Mouse (Mus musculus) olfactory bulb, adult 2 months (tissue): ENCODE measurements around the gene Stk26. TPM values are rescaled to one million over a fixed set of nuclear protein-coding genes. Genes with fewer than 3 reads are reported as not detected.

Experiments
- H3K27ac ChIP-seq: fragments of 200-500 bp; 2 replicates; pipeline ENCODE4 v1.5.1; 2012; ENCODE audit warnings: low read depth, low read length; ENCODE audit not compliant: insufficient read depth
- H3K4me1 ChIP-seq: fragments of 200-500 bp; 2 replicates; pipeline ENCODE4 v1.6.1; 2012; ENCODE audit warnings: low read length; ENCODE audit not compliant: control insufficient read depth, insufficient read depth
- H3K4me3 ChIP-seq: fragments of 200-500 bp; 2 replicates; pipeline ENCODE4 v1.5.1; 2012; ENCODE audit warnings: mild to moderate bottlenecking, low read depth, low read length, moderate library complexity; ENCODE audit not compliant: insufficient read depth
- CTCF ChIP-seq: fragments of 200-500 bp; IDR thresholded peaks from 2 replicates; pipeline ENCODE4 v1.5.1; 2012; ENCODE audit warnings: low read depth, mild to moderate bottlenecking, low read length, moderate library complexity; ENCODE audit not compliant: insufficient read depth
- POLR2A ChIP-seq: fragments of 200-500 bp; IDR thresholded peaks from 2 replicates; pipeline ENCODE4 v1.6.1; 2012; ENCODE audit warnings: mild to moderate bottlenecking, low read depth, low read length, moderate library complexity; ENCODE audit not compliant: insufficient read depth
- WGBS: fragments of 180-500 bp; shearing (Covaris S2); methylation state at CpG from one replicate; pipeline ENCODE4 v1.1.7; 2018; 5-methylcytosine and 5-hydroxymethylcytosine counted together
- polyA plus RNA-seq: library from polyadenylated mRNA; stranded (reverse); fragments of >200 nt; gene quantifications from 2 replicates; pipeline ENCODE4 v1.2.4, GENCODE M21; 2012; ENCODE audit warnings: low replicate concordance; ENCODE audit not compliant: missing spikeins, insufficient read depth, insufficient read length

Stk26 gene
- polyA plus RNA-seq, 1 experiment: not detected

DNA sequence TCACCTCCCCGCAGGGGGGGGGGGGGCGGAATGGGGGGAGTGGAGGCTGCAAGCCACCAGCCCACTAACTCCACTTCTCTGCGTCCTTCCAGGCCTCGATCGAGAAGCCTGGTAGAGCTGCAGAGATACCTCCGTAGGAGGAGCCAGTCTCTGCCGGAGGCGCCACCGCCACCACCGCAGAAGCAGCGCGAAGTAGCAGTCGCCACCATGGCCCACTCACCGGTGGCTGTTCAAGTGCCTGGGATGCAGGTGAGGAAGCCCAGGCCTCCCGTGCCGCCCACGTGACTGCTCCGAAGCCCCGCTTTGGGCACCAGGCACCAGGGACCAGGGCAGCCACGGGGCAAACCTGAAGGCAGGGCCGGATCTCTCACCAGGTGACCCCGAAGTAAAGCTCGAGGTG lies 740 bp downstream of the Stk26 start:
- 18% methylated on average over 21 of the region's 23 CpGs for WGBS
- Histone ChIP-seq H3K27ac (no peak overlapping the region), H3K4me1 (0 out of 2 replicates have a peak, but pooled peaks cover 3% of the 10 kb centered on the region), H3K4me3 (peak overlapping the region; percentile 59)
- TF ChIP-seq POLR2A (no peak), CTCF (no peak)

DNA sequence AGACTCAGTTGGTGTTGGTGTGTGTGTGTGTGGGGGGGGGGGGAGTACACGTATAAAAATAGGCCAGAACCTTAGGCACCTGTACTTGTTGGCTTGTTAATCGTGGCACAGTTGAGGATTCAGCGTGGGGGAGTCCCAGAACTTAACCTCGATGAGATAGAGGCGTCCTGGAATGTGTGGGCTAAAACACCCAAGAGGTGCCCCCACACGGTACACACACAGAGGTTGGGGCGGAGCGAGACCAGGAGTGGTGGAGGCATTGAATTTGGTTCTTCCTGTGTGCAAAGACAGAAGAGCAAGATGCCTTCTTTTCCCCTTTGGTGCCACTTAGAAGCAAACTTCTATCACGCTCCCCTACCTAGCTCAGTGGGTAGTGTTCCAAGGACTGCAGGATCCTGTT lies 1.2 kb downstream of the Stk26 start:
- TF ChIP-seq CTCF: no peak
- no peak for TF ChIP-seq POLR2A
- peak overlapping the region; percentile 59 for H3K4me3 ChIP-seq
- 49% methylated on average over 9 of the region's 9 CpGs for WGBS
- no peak overlapping the region for H3K27ac ChIP-seq
- H3K4me1 ChIP-seq: 0 out of 2 replicates have a peak, but pooled peaks cover 3% of the 10 kb centered on the region

DNA sequence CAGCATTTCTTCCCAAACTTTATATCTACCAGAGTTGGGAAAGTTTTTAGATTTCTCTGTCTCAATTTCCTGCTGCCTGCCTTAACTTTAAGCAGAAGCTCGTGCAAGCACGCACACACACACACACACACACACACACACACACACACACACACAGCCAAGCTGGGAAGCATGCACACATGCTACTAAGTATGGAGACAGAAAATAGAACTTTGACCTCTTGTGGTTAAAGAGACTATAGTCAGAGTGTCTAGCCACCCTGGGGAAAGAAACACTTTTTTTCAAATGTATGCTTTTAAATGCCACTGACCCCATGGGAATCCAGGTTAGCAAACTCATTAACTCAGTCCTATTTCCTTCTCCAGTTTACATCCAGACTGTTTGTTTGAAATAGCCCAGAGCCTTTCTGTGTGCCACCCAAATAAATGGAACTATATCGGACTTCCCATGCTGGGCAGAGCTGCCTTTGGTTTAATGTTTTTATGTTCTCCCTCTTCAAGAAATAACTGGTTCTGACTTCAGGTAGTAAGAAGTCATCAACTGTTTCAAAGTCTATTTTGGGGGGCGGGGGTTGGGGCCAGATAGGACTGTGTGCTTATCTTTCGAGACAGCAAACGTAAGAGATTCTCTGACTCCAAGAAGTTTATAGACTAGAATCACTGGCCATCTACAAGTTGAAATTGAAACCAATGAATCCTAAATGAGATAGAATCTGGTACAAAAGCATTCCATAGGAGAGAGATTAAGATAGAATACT lies 9.8 kb downstream of the Stk26 start:
- 89% methylated on average over 6 of the region's 6 CpGs for WGBS
- Histone ChIP-seq H3K4me3 (no peak overlapping the region), H3K4me1 (no peaks in the 10 kb centered on the region), H3K27ac (no peak overlapping the region)
- TF ChIP-seq POLR2A (no peak), CTCF (no peak)

DNA sequence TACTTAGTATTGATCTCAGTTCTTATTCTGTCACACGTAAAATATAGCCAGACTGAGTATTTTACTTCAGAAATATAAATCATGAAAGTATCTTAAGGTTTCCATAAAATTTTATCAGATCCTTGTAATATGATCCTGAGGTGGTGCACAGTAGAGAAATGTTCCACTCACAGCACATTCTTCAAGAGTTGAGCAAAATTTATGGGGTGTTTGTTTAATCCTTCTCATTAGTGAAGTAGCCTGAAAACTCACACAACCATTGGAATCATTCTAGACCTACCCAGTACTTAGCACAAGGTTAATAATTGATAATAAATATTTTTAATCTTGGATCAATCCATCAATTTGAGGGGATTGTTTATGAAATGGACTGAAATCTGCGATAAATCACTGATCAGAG lies 22.9 kb downstream of the Stk26 start:
- WGBS: 86% methylated on average over 2 of the region's 2 CpGs
- H3K27ac ChIP-seq: no peak overlapping the region
- H3K4me1 ChIP-seq: no peaks in the 10 kb centered on the region
- no peak for TF ChIP-seq CTCF
- no peak for TF ChIP-seq POLR2A
- H3K4me3 ChIP-seq: no peak overlapping the region

DNA sequence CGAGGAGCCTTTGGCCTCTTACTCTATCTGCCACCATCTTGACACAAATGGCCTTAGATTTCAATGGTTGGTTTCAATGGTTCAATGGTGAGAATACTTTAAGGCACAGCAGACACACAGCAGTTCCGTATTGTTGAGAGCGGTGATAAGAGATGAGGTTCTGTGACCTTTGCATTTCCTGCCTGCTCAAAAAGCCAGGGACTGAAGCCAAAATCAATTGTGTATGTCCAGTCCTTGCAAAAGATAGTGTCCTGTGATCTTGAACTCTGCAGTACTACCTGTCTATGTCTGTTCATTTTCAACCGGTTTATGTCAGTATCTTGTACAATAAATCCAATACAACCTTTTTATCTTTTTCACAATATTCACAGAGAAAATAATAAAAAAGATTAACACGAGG lies 23.9 kb downstream of the Stk26 start:
- no peak for TF ChIP-seq POLR2A
- TF ChIP-seq CTCF: no peak
- no peak overlapping the region for H3K4me3 ChIP-seq
- H3K4me1 ChIP-seq: no peaks in the 10 kb centered on the region
- 81% methylated on average over 5 of the region's 5 CpGs for WGBS
- no peak overlapping the region for H3K27ac ChIP-seq

DNA sequence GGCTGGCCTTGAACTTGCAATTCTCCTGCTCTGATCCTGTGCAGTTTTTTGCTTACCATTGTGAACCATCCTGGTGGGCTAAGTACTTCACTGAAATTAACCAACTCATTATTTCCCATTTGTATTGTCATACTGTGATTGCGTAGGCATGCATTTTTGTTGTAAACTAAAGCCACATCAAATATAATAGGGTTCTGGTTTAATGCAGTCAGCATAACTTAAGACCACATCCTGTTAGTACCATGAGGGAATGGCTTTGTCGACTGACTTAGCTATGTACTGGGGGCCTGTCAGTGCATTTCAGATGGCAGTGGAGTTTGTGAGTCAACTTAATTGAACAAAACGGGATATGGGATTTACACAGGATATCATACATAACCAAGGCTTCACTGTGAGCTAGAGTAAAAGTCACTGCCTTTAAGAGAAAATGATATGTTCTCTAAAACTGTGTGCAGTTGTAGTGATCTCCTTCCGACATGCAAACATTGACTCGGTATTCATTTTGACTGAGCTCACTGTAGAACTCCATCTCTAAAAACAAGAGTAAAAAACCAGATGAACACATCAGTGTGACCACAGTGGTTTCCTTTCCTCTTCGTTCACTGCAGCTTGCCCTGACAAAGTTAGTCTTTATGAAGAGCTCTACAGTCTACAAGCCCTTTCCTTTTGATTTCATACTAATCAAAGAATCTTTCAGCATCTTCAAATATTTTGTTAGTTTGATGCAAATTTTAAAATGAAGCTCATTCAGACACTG lies 33.6 kb downstream of the Stk26 start:
- TF ChIP-seq POLR2A (no peak), CTCF (no peak)
- Histone ChIP-seq H3K4me3 (no peak overlapping the region), H3K4me1 (no peaks in the 10 kb centered on the region), H3K27ac (no peak overlapping the region)
- 80% methylated on average over 6 of the region's 6 CpGs for whole genome bisulfite sequencing

DNA sequence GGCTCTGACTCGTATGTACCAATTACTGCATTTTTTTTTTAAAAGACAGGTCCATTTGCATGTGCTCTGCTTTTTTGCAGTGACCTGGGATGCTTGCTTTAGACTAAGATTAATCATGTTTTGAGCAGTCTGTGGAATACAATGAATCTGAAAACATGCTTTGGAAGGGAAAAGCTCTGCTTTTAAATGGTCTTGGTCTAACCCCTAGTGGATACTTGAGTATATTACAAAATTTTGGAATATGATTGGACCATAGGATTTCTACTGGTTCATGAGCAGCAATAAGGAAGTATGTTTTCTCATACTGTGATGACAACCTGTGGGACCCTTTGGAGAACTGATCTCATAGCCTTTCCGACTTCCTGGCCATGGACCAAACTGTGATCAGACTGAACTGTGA lies 47.2 kb downstream of the Stk26 start:
- Histone ChIP-seq H3K4me1 (no peaks in the 10 kb centered on the region), H3K27ac (no peak overlapping the region), H3K4me3 (no peak overlapping the region)
- TF ChIP-seq POLR2A (no peak), CTCF (no peak)
- WGBS: 78% methylated on average over 2 of the region's 2 CpGs

DNA sequence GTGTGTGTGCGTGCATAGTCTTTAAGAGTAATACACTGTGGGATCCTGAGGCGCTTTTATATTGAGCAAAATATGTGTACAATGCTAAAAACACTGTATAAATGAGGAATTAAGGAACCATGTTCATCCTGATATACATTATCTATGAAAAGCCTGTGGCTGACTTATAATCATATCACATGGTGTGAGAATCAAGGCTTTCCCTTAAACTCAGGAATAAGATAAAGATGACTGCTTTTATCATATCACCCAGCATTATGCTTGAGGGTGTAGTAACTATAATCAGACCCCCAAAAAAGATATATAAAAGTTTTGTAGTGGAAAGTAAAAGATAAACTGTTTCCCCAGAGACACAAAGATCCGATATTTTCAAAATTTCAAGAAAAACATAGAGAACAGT lies 62.6 kb downstream of the Stk26 start:
- TF ChIP-seq POLR2A (no peak), CTCF (no peak)
- no peak overlapping the region for H3K27ac ChIP-seq
- no peaks in the 10 kb centered on the region for H3K4me1 ChIP-seq
- H3K4me3 ChIP-seq: no peak overlapping the region
- 90% methylated on average over 3 of the region's 3 CpGs for WGBS

DNA sequence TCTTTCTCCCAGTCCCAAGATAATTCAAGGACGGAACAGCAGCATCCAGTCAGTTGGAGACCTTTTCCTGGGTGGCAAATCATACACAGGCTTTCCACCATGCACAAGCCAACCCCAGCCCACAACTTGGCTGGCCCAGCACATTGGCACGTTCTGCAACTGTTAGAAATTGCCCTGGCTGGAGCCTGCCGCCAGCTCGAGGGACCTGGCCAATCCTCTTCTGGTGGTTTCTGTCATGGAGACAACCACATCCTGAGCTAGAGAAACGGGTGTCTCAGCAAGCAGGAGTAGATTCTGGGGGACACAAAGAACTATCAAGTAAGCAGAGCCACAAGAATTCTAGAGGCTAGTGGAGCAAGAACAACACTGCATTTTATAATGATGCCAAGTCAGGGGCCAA lies 69.1 kb downstream of the Stk26 start:
- TF ChIP-seq CTCF (no peak), POLR2A (no peak)
- Histone ChIP-seq H3K4me1 (0 out of 2 replicates have a peak, but pooled peaks cover 2% of the 10 kb centered on the region), H3K27ac (no peak overlapping the region), H3K4me3 (no peak overlapping the region)
- 49% methylated on average over 5 of the region's 5 CpGs for WGBS
